Mouse (Mus musculus) bone marrow macrophage, adult 2 months (primary cell): ENCODE measurements around the gene Trim46. TPM values are rescaled to one million over a fixed set of nuclear protein-coding genes. Genes with fewer than 3 reads are reported as not detected.

Experiments
- H3K27ac ChIP-seq: 2 replicates; pipeline ENCODE4 v1.5.1; 2012; ENCODE audit warnings: low read depth, low read length; ENCODE audit not compliant: insufficient read depth
- H3K4me1 ChIP-seq: 2 replicates; pipeline ENCODE4 v1.6.1; 2012; ENCODE audit warnings: low read length; ENCODE audit not compliant: control insufficient read depth, insufficient read depth
- H3K4me3 ChIP-seq: 2 replicates; pipeline ENCODE4 v1.5.1; 2012; ENCODE audit warnings: mild to moderate bottlenecking, low read length, moderate library complexity; ENCODE audit not compliant: insufficient read depth
- CTCF ChIP-seq: IDR thresholded peaks from 2 replicates; pipeline ENCODE4 v1.5.1; 2012; ENCODE audit warnings: low read depth, mild to moderate bottlenecking, low read length, moderate library complexity
- POLR2A ChIP-seq: IDR thresholded peaks from 2 replicates; pipeline ENCODE4 v1.6.1; 2012; ENCODE audit warnings: mild to moderate bottlenecking, low read depth, low read length, borderline replicate concordance
- polyA plus RNA-seq: library from polyadenylated mRNA; stranded (reverse); fragments of >200 nt; gene quantifications from 2 replicates; pipeline ENCODE4 v1.2.4, GENCODE M21; 2012; ENCODE audit not compliant: missing spikeins, insufficient read depth, insufficient read length

Gene Trim46
- polyA plus RNA-seq, 1 experiment, result 0.34 TPM

- Histone ChIP-seq H3K27ac (no peak overlapping the region), H3K4me3 (no peak overlapping the region), H3K4me1 (peaks cover 19% of the 10 kb centered on the region)
- no peak for TF ChIP-seq POLR2A
- peak; percentile 86 for TF ChIP-seq CTCF
These were observed 30.3 kb downstream of the Trim46 start for GRCm38 (mm10) chr3:89215853-89216252.

DNA sequence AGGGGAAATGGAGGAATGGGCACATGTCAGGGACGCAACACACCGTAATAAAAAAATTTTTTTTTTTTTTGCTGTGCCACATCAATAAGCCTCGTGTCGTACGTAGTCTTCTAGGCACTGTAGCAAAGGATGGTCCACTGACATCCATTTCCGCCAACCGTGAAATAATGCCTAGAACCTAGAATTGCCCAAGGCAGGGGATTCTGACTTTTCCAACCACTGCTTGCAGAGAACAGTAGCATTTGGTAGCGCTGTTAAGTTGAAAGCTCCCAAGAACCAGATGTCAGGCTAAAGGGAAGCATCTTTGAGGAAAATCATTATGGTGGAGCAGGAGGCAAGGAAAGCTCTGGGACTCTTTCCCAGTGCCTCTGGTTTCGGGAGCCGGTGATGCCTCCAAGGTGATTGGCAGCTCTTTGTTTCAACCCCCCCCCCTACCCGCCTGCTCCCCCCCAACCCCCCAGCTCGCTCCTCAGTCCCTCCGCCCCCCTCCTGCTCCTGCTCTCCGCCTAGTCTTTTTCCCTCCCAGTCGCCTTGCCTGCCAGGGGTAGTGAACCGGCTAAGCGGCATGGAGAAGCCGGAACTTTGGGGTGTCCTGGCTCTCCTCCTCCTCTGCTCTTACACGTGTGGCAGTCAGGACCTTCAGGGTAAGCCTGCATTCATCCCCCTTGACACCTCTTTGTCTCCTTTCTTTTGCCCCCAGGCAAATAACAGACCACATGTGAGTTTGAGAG lies 31.3 kb downstream of the Trim46 start, which contains the start of gene Thbs3:
Gene Thbs3 (plus strand): TSS at position 500 of the 731 bp plus-strand sequence.
- peaks cover 27% of the 10 kb centered on the region for H3K4me1 ChIP-seq
- peak within 1 kb of the TSS; percentile 73 for H3K4me3 ChIP-seq
- TF ChIP-seq POLR2A (no peak), CTCF (no peak)
- H3K27ac ChIP-seq, result peak within 1 kb of the TSS; percentile 37

GRCm38 (mm10) chr3:89213803-89214530 lies 32.1 kb downstream of the Trim46 start:
- H3K27ac ChIP-seq, result peak overlapping the region; percentile 37
- peaks cover 35% of the 10 kb centered on the region for H3K4me1 ChIP-seq
- TF ChIP-seq CTCF, result no peak
- no peak; the same call in 1 of the 2 replicates for TF ChIP-seq POLR2A
- peak overlapping the region; percentile 73 for H3K4me3 ChIP-seq

- Histone ChIP-seq H3K4me1 (peaks cover 46% of the 10 kb centered on the region), H3K4me3 (peak overlapping the region; percentile 10; the same call in 1 of the 2 replicates), H3K27ac (peak overlapping the region; percentile 89)
- no peak for TF ChIP-seq POLR2A
- no peak for TF ChIP-seq CTCF
These were observed 35.4 kb downstream of the Trim46 start for GRCm38 (mm10) chr3:89210731-89211130.

DNA sequence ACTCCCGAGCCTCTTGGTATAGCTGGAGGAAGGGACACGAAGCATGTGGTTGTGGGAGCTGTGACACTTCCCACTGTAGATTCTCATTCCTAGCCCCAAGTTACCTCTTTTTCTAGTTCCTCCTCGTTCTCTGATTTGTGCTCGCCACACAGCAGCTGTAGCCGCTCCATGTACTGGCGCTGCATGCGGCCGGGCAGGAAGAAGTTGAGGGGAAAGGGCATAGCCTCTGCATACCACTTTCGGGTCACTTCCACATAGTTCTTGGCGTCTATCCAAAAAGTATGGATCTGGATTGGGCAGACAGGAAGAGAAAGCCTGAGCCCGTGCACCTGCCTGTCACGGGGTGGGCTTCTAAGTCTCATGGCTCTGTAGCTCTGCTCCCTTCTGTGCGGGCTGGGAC lies 35.9 kb downstream of the Trim46 start:
- TF ChIP-seq CTCF (no peak), POLR2A (no peak)
- Histone ChIP-seq H3K27ac (peak overlapping the region; percentile 89), H3K4me1 (peaks cover 44% of the 10 kb centered on the region), H3K4me3 (peak overlapping the region; percentile 10)

GRCm38 (mm10) chr3:89209731-89210130 lies 36.4 kb downstream of the Trim46 start:
- Histone ChIP-seq H3K4me1 (peaks cover 45% of the 10 kb centered on the region), H3K4me3 (peak overlapping the region; percentile 1; the same call in 1 of the 2 replicates), H3K27ac (peak overlapping the region; percentile 89)
- TF ChIP-seq CTCF (no peak), POLR2A (no peak)

DNA sequence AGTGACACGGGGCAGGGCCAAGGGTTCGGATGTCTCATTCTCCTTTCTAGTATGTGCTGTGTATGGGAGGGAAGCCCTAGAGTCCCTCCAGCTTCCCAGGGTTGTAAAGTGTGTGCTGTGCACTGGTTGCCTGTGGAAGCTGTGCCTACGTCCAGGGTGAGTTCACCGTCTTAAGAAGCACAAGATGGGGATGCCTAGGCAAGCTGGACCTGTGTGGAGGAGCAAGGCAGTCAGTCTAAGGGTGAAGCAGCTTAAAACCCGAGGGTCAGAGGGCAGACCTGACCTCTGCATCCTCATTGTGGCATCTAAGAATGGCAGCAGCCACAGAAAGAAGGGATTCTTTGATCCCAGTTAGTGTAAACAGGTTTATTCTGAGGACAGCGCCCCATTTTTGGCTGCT lies 37.4 kb downstream of the Trim46 start:
- Histone ChIP-seq H3K4me1 (peaks cover 47% of the 10 kb centered on the region), H3K4me3 (no peak overlapping the region), H3K27ac (no peak overlapping the region)
- TF ChIP-seq CTCF (no peak), POLR2A (no peak)

GRCm38 (mm10) chr3:89208075-89208657 lies 37.9 kb downstream of the Trim46 start:
- Histone ChIP-seq H3K27ac (no peak overlapping the region), H3K4me3 (no peak overlapping the region), H3K4me1 (peaks cover 47% of the 10 kb centered on the region)
- TF ChIP-seq CTCF, result no peak
- TF ChIP-seq POLR2A, result no peak

- Histone ChIP-seq H3K27ac (no peak overlapping the region), H3K4me3 (no peak overlapping the region), H3K4me1 (peaks cover 40% of the 10 kb centered on the region)
- TF ChIP-seq POLR2A, result no peak
- TF ChIP-seq CTCF, result no peak
These were observed 39.4 kb downstream of the Trim46 start for GRCm38 (mm10) chr3:89206695-89207094.

- Histone ChIP-seq H3K4me1 (peaks cover 35% of the 10 kb centered on the region), H3K4me3 (no peak overlapping the region), H3K27ac (no peak overlapping the region)
- TF ChIP-seq POLR2A (no peak), CTCF (no peak)
These were observed 40.0 kb downstream of the Trim46 start for GRCm38 (mm10) chr3:89206079-89206478.
